Mouse (Mus musculus) cerebellum, adult 2 months (tissue): ENCODE results near the gene Klhl21.

ENCODE experiments used
- CTCF ChIP-seq: fragments of 200-500 bp; IDR thresholded peaks from 2 replicates; pipeline ENCODE4 v1.5.1; 2011; ENCODE audit warnings: low read depth, mild to moderate bottlenecking, control low read depth, low read length, moderate library complexity, borderline replicate concordance; ENCODE audit not compliant: insufficient read depth
- POLR2A ChIP-seq: fragments of 200-500 bp; IDR thresholded peaks from 2 replicates; pipeline ENCODE4 v1.6.1; 2011; ENCODE audit warnings: low read length, control low read depth, borderline replicate concordance; ENCODE audit not compliant: insufficient read depth

GRCm38 (mm10) chr4:151988342-151989109 lies 20.1 kb upstream of the Klhl21 start, which contains the start of gene Thap3:
- no peak for TF ChIP-seq CTCF
- TF ChIP-seq POLR2A, result peak; percentile 56; the same call in 1 of the 2 replicates
